1 mouse cellular context compared by ENCODE assay signal in genomic region chr9:44233021-44233801, GRCm38 (mm10).
TF ChIP-seq lines count a peak whose summit lies in the region.

No protein-coding gene starts in this region.

TF ChIP-seq in CH12.LX, 34 proteins besides CTCF, POLR2A, EP300 and RAD21:
- TF ChIP-seq MXI1 (IDR thresholded peaks at IDR 0.05; ENCODE audit: low read depth, low read length) (peak; percentile 69; the same call in 1 of the 2 replicates), POLR2AphosphoS2 (IDR thresholded peaks at IDR 0.05; ENCODE audit: low read depth, low read length) (no peak), SIN3A (IDR thresholded peaks at IDR 0.05; ENCODE audit: low read length) (peak; percentile 72), MAFK (IDR thresholded peaks at IDR 0.05; ENCODE audit: insufficient replicate concordance, low read length) (0 out of 2 replicates have a peak, but pooled peaks have one; percentile 4), CHD2 (IDR thresholded peaks at IDR 0.05; ENCODE audit: low read length) (peak; percentile 25; the same call in 1 of the 2 replicates), E2F4 (IDR thresholded peaks at IDR 0.05; ENCODE audit: insufficient replicate concordance, low read depth, low read length) (no peak), HCFC1 (IDR thresholded peaks at IDR 0.05; ENCODE audit: low read depth, low read length) (peak; percentile 9), TBP (conservative IDR thresholded peaks at IDR 0.05; ENCODE audit: low read depth, low read length) (0 out of 2 replicates have a peak, but pooled peaks have one; percentile 25), CHD1 (IDR thresholded peaks at IDR 0.05; ENCODE audit: low read depth, low read length) (0 out of 2 replicates have a peak, but pooled peaks have one; percentile 48), UBTF (IDR thresholded peaks at IDR 0.05; ENCODE audit: low read depth, low read length) (no peak), ZC3H11A (IDR thresholded peaks at IDR 0.05; ENCODE audit: low read depth, low read length) (no peak), JUND (conservative IDR thresholded peaks at IDR 0.05; ENCODE audit: low read depth, low read length) (no peak), MAX (IDR thresholded peaks at IDR 0.05; ENCODE audit: low read length) (0 out of 2 replicates have a peak, but pooled peaks have one; percentile 13)
